Mouse (Mus musculus): ENCODE measurements around the gene Pdzph1.

Gene Pdzph1

GRCm38 (mm10) chr17:58919927-58920326, 71.2 kb downstream of the Pdzph1 start:
- DNase-seq: no peak

GRCm38 (mm10) chr17:58919061-58919460, 72.1 kb downstream of the Pdzph1 start:
- no peak for DNase-seq

- no peak for DNase-seq
Measured at GRCm38 (mm10) chr17:58918539-58918938, 72.6 kb downstream of the Pdzph1 start.

- DNase-seq: no peak
Measured at GRCm38 (mm10) chr17:58911564-58911963, 79.6 kb downstream of the Pdzph1 start.

GRCm38 (mm10) chr17:58909061-58909661, 82.0 kb downstream of the Pdzph1 start:
- no peak for DNase-seq

- DNase-seq: no peak
Measured at GRCm38 (mm10) chr17:58906001-58906400, 85.2 kb downstream of the Pdzph1 start.

- no peak for DNase-seq
Measured at GRCm38 (mm10) chr17:58891488-58892210, 99.5 kb downstream of the Pdzph1 start.

GRCm38 (mm10) chr17:58889905-58890645, 101.1 kb downstream of the Pdzph1 start:
- no peak for DNase-seq

- DNase-seq: no peak
Measured at GRCm38 (mm10) chr17:58884393-58884792, 106.8 kb downstream of the Pdzph1 start.

- no peak for DNase-seq
Measured at GRCm38 (mm10) chr17:58873356-58873755, 117.8 kb downstream of the Pdzph1 start.

- DNase-seq: no peak
Measured at GRCm38 (mm10) chr17:58870795-58871194, 120.4 kb downstream of the Pdzph1 start.

Data from cerebellum, adult 9-11 months (tissue).